Mouse (Mus musculus) embryonic facial prominence, embryonic 13.5 days (tissue): Measurements from ENCODE around the gene Gjb4. TPM values are rescaled to one million over a fixed set of nuclear protein-coding genes. Genes with fewer than 3 reads are reported as not detected.
A peak's percentile ranks its signal among the peaks of the same experiment; 100 is the strongest.

Source experiments
- ATAC-seq: fragments of 200-750 bp; cut with Nextera tagmentation; 2 replicates; pipeline ENCODE4 v1.8.0; 2017; ENCODE audit warnings: low read depth; ENCODE audit not compliant: insufficient number of reproducible peaks, insufficient read depth, low FRiP score, low TSS enrichment
- H3K27ac ChIP-seq: fragments of 300-500 bp; sonication (generic); 2 replicates; pipeline ENCODE4 v1.5.1; 2015; ENCODE audit warnings: moderate library complexity, mild to moderate bottlenecking, inconsistent platforms
- H3K27me3 ChIP-seq: fragments of 300-500 bp; sonication (generic); 2 replicates; pipeline ENCODE4 v1.6.1; 2015; ENCODE audit warnings: mild to moderate bottlenecking, inconsistent platforms
- H3K36me3 ChIP-seq: fragments of 300-500 bp; sonication (generic); 2 replicates; pipeline ENCODE4 v1.6.1; 2015; ENCODE audit warnings: mild to moderate bottlenecking, inconsistent platforms
- H3K4me1 ChIP-seq: fragments of 300-500 bp; sonication (generic); 2 replicates; pipeline ENCODE4 v1.6.1; 2015; ENCODE audit warnings: inconsistent platforms
- H3K4me2 ChIP-seq: fragments of 300-500 bp; sonication (generic); 2 replicates; pipeline ENCODE4 v1.6.1; 2015; ENCODE audit warnings: moderate library complexity, mild to moderate bottlenecking, inconsistent platforms
- H3K4me3 ChIP-seq: fragments of 300-500 bp; sonication (generic); 2 replicates; pipeline ENCODE4 v1.5.1; 2015; ENCODE audit warnings: mild to moderate bottlenecking, inconsistent platforms
- H3K9ac ChIP-seq: fragments of 300-500 bp; sonication (generic); 2 replicates; pipeline ENCODE4 v1.6.1; 2015; ENCODE audit warnings: mild to moderate bottlenecking, inconsistent platforms
- H3K9me3 ChIP-seq: fragments of 300-500 bp; sonication (generic); 2 replicates; pipeline ENCODE4 v1.6.1; 2016; ENCODE audit warnings: inconsistent platforms
- WGBS: fragments of 180-500 bp; shearing (Covaris S2); methylation state at CpG from one replicate; pipeline ENCODE4 v1.1.7; 2015; ENCODE audit warnings: mixed read lengths; 5-methylcytosine and 5-hydroxymethylcytosine counted together
- polyA plus RNA-seq: library from polyadenylated mRNA; unstranded; fragments of >200 nt; fragmentation: Nextera tagmentation; extraction: Ambion mirVana; gene quantifications from 2 replicates; pipeline ENCODE4 v1.2.1, GENCODE M21; 2015

Gjb4 gene
- polyA plus RNA-seq, 1 experiment from 2014 or later, result 0.14 TPM

DNA sequence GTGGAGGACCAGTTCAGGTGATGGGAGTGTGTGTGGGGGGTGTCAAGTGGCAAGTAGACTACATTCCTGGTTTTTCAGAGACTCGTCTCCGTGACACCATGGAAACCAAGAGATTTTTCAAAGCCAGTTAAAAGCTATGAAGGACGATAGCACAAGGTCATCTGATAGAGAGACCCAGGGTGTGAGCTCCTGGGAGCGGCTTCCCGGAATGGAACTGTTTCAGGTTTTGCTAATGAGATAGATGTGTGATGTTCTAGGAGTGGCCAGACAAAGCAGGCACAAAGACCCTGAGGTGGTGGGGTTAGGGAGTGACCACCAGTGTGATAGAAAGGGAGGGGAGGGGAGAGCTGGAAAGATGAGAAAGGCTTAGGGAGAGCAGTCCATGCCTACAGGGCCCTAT is 8.9 kb downstream of the Gjb4 start:
- ATAC-seq, result no peak

DNA sequence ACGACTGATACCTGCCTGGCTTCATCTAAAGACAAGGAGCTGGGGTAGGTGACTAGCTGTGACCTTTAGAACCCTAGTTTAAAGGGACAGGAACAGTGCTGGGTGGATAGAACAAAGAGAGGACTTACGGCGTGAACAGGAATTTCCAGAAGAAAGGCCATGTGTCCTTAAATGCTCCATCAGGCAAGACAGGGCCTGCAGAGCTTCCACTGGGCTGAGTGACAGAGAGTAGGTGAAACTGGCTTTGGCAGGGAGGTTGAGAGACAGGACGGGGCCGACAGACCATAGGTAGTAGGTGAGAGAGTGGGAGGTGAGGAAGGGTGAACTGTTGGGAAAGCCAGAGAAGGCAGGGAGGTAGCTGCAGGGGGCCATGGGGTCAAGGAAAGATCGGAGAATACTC is 12.5 kb downstream of the Gjb4 start:
- no peak overlapping the region for H3K4me2 ChIP-seq
- ATAC-seq, result no peak
- H3K36me3 ChIP-seq, result no peaks in the 10 kb centered on the region
- H3K9me3 ChIP-seq, result no peaks in the 10 kb centered on the region
- no peak overlapping the region for H3K4me3 ChIP-seq
- no peaks in the 10 kb centered on the region for H3K4me1 ChIP-seq
- 49% methylated on average over 6 of the region's 6 CpGs for WGBS
- H3K27ac ChIP-seq, result no peak overlapping the region
- H3K9ac ChIP-seq, result no peak overlapping the region
- no peaks in the 10 kb centered on the region for H3K27me3 ChIP-seq

More for the DNA sequence above, 8.9 kb downstream of the Gjb4 start:
- no peaks in the 10 kb centered on the region for H3K9me3 ChIP-seq
- no peak overlapping the region for H3K4me3 ChIP-seq
- no peaks in the 10 kb centered on the region for H3K4me1 ChIP-seq
- H3K27ac ChIP-seq, result no peak overlapping the region
- WGBS, result 84% methylated on average over 5 of the region's 5 CpGs
- no peaks in the 10 kb centered on the region for H3K36me3 ChIP-seq
- no peak overlapping the region for H3K9ac ChIP-seq
- no peaks in the 10 kb centered on the region for H3K27me3 ChIP-seq
- H3K4me2 ChIP-seq, result no peak overlapping the region

DNA sequence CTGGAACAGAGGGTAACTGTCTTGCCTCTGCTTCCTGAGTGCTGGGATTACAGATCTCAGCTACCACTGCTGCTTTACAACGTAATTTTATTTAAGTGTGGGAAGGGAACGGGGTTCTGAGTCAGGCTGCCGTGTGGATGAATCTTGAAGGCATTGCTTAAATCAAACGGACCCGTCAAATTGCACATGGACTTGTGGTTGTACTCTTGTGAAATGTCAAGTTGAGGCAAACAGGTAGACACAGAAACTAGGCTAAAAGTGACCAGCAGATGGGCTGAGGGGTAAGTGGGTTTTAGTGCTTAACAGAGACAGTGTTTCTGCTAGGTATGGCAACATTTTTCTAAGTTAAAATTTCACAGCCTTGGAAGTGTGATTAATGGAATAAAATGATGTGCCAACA is 16.2 kb downstream of the Gjb4 start:
- no peak overlapping the region for H3K4me3 ChIP-seq
- H3K9ac ChIP-seq, result no peak overlapping the region
- peaks cover 13% of the 10 kb centered on the region for H3K27me3 ChIP-seq
- H3K27ac ChIP-seq, result no peak overlapping the region
- no peaks in the 10 kb centered on the region for H3K36me3 ChIP-seq
- no peak for ATAC-seq
- WGBS, result 81% methylated on average over 5 of the region's 5 CpGs
- H3K4me2 ChIP-seq, result no peak overlapping the region
- no peaks in the 10 kb centered on the region for H3K4me1 ChIP-seq
- H3K9me3 ChIP-seq, result no peaks in the 10 kb centered on the region

GRCm38 (mm10) chr4:127334870-127335504 is 18.9 kb downstream of the Gjb4 start:
- Histone ChIP-seq H3K4me3 (no peak overlapping the region), H3K27ac (no peak overlapping the region), H3K27me3 (peaks cover 40% of the 10 kb centered on the region), H3K4me1 (peaks cover 15% of the 10 kb centered on the region), H3K36me3 (no peaks in the 10 kb centered on the region), H3K4me2 (no peak overlapping the region), H3K9ac (no peak overlapping the region), H3K9me3 (no peaks in the 10 kb centered on the region)
- ATAC-seq, result no peak
- 29% methylated on average over 5 of the region's 5 CpGs for WGBS

DNA sequence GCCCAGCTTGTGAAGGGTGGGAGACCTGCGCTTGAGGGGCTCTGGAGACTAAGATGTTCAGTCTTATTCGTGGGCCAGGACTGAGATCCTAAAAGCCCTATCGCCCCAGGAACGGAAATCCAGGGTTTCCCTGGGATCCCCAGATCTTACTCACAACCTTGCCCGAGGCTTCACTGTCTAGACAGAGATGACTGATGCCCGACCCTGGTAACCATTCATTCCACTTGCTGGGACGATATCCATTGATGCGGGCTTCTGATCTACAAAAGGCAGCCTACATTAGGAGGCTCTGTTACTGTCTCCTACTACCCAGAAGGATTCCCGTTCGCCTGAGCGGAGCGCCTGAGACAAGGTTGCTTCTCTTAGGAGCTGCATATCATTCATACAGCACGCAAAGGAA is 22.7 kb downstream of the Gjb4 start:
- Histone ChIP-seq H3K9me3 (no peaks in the 10 kb centered on the region), H3K27me3 (peaks cover 72% of the 10 kb centered on the region), H3K36me3 (no peaks in the 10 kb centered on the region), H3K4me1 (peaks cover 22% of the 10 kb centered on the region), H3K4me2 (peak overlapping the region; percentile 56), H3K27ac (no peak overlapping the region), H3K9ac (no peak overlapping the region; the same call in 1 of the 2 replicates), H3K4me3 (no peak overlapping the region)
- 15% methylated on average over 13 of the region's 13 CpGs for WGBS
- no peak for ATAC-seq

DNA sequence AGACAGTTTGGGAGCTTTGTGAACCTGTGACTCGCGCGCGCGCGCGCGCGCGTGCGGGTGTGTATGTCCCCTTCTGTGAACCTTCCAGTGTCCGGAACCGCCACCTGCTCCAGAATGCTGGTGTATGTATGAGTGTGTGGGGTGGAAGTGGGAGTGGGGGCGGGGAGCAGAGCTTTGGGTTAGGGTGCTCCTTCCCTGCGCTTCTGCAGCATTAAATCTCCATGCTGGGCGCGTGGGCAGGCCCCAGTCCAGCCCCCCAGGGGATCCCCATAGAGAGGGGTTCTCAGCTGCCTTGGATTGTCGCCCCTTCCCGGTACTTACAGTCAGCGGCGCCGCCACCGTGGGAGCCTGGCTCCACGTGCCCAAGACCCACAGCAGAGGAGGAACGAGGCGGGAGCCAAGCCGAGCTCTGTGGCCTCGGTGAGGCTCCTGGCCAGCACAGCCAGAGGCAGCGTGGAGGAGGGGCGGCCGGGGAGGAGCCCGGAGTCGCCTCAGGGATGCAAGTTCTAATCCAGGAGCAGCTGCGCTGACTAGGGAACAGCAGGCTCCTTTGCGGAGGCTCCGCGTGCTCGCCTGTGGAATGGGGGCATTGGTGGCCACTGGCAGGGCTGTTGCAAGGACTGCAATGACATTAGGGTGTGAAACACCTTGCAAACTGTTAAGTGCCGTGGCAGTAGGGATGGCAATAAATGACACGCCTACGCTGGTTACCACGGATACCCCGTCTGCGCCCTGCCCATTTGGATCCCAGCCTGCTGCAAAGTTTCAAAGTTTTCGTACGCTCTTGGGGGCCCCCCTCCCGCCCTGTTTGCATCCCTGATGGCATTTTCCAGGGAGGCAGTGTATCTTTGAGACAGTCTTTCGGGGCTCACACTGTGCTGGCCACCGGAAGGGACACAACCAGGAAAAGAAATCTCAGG is 23.4 kb downstream of the Gjb4 start, which contains the start of gene Gjb3:
Gjb3 (minus strand) TSS at position 664 of the 920 bp plus-strand sequence.
- H3K27me3 ChIP-seq, result peaks cover 80% of the 10 kb centered on the region
- no peak for ATAC-seq
- H3K9ac ChIP-seq, result peak within 1 kb of the TSS; percentile 61
- peak within 1 kb of the TSS; percentile 32 for H3K4me3 ChIP-seq
- peak within 1 kb of the TSS; percentile 56 for H3K4me2 ChIP-seq
- peak within 1 kb of the TSS; percentile 64 for H3K27ac ChIP-seq
- WGBS, result 1% methylated on average over 49 of the region's 49 CpGs
- H3K9me3 ChIP-seq, result no peaks in the 10 kb centered on the region
- peaks cover 22% of the 10 kb centered on the region for H3K4me1 ChIP-seq
- H3K36me3 ChIP-seq, result no peaks in the 10 kb centered on the region

GRCm38 (mm10) chr4:127329751-127330150 is 24.1 kb downstream of the Gjb4 start:
- ATAC-seq, result no peak

GRCm38 (mm10) chr4:127329046-127329445 is 24.8 kb downstream of the Gjb4 start:
- 3% methylated on average over 3 of the region's 3 CpGs for WGBS
- Histone ChIP-seq H3K4me3 (no peak overlapping the region), H3K4me1 (peaks cover 22% of the 10 kb centered on the region), H3K36me3 (no peaks in the 10 kb centered on the region), H3K27ac (no peak overlapping the region; the same call in 1 of the 2 replicates), H3K9ac (no peak overlapping the region), H3K9me3 (no peaks in the 10 kb centered on the region), H3K27me3 (peaks cover 79% of the 10 kb centered on the region), H3K4me2 (peak overlapping the region; percentile 56; the same call in 1 of the 2 replicates)
- ATAC-seq, result no peak

More at GRCm38 (mm10) chr4:127329751-127330150, 24.1 kb downstream of the Gjb4 start:
- 0% methylated on average over 13 of the region's 13 CpGs for WGBS
- Histone ChIP-seq H3K4me1 (peaks cover 22% of the 10 kb centered on the region), H3K36me3 (no peaks in the 10 kb centered on the region), H3K4me3 (peak overlapping the region; percentile 32), H3K9me3 (no peaks in the 10 kb centered on the region), H3K27me3 (peaks cover 84% of the 10 kb centered on the region), H3K27ac (peak overlapping the region; percentile 64), H3K9ac (peak overlapping the region; percentile 61; the same call in 1 of the 2 replicates), H3K4me2 (peak overlapping the region; percentile 56)

DNA sequence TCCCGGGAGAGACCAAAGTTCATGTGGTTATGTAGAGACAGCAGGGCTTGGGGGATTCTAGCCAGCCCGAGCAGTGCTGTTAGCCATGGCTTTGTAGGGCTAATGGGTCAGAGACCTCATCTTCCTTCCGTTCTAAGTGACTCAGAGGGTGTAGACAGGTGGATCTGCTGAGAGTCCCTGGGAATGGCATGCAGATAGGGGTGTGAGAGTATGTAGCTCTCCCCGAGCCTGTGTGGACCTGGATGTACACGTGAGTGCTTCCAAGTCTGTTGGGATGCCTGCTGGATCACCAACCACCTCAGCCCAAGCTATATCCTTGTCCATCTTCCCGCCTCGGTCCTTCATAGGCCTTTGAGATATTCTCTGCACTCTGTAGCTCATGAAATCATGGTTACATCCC is 25.5 kb downstream of the Gjb4 start:
- H3K27me3 ChIP-seq, result peaks cover 76% of the 10 kb centered on the region
- peaks cover 22% of the 10 kb centered on the region for H3K4me1 ChIP-seq
- H3K9ac ChIP-seq, result no peak overlapping the region
- no peaks in the 10 kb centered on the region for H3K36me3 ChIP-seq
- no peak for ATAC-seq
- 58% methylated on average over 7 of the region's 7 CpGs for WGBS
- no peaks in the 10 kb centered on the region for H3K9me3 ChIP-seq
- H3K4me3 ChIP-seq, result no peak overlapping the region
- no peak overlapping the region for H3K27ac ChIP-seq
- no peak overlapping the region for H3K4me2 ChIP-seq

DNA sequence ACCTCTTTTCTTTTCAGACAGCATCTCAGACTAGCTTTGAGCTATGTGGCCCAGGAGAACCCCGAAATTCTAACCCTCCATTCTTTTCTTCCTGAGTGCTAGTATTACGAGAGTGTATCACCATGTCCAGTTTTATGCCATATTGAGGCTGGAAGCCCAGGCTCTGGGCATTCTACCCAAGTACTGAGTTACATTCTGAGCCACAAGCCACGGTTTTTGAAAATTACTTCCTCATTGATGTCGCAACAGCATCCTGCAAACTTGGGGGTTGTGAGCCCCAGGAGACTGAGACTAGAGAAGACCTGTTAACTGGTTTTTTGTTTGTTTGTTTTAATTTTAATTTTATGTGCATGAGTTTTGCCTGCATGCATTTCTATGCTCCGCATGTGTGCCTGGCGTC is 26.1 kb downstream of the Gjb4 start:
- WGBS, result 52% methylated on average over 6 of the region's 6 CpGs
- H3K9ac ChIP-seq, result no peak overlapping the region
- H3K4me1 ChIP-seq, result peaks cover 22% of the 10 kb centered on the region
- no peaks in the 10 kb centered on the region for H3K36me3 ChIP-seq
- H3K9me3 ChIP-seq, result no peaks in the 10 kb centered on the region
- ATAC-seq, result no peak
- peaks cover 72% of the 10 kb centered on the region for H3K27me3 ChIP-seq
- no peak overlapping the region for H3K4me3 ChIP-seq
- no peak overlapping the region for H3K27ac ChIP-seq
- no peak overlapping the region for H3K4me2 ChIP-seq

DNA sequence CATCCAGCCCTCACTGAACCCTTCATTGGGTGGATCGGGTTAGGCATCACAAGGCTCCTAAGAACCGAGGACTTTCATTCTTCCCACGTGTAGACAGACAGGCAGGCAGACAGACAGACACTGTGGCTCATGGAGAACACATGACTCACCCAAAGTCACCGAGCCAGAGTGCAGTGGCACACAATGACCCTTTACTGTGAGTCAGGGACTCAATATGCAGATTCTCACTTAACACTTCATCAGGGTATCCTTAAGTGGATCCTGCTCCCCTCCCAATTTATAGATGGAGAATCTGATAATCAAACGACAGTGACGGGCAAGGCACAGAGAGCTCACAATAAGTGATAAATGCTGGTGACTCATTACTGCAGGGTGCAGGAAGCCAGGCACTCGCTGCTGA is 26.6 kb downstream of the Gjb4 start:
- ATAC-seq, result no peak
- Histone ChIP-seq H3K4me2 (no peak overlapping the region), H3K9ac (no peak overlapping the region), H3K9me3 (no peaks in the 10 kb centered on the region), H3K36me3 (no peaks in the 10 kb centered on the region), H3K27me3 (peaks cover 67% of the 10 kb centered on the region), H3K4me1 (peaks cover 22% of the 10 kb centered on the region), H3K27ac (no peak overlapping the region), H3K4me3 (no peak overlapping the region)
- WGBS, result 56% methylated on average over 7 of the region's 7 CpGs
